Mouse (Mus musculus) activated CD4-positive, CD25-positive, alpha-beta regulatory T cell, adult 9 weeks (primary cell): ENCODE measurements around the gene Sfi1. TPM values are rescaled to one million over a fixed set of nuclear protein-coding genes. Genes with fewer than 3 reads are reported as not detected.

ENCODE experiments used
- polyA plus RNA-seq: library from polyadenylated mRNA; unstranded; fragments of 100-300 nt; shearing (Covaris generic); gene quantifications from one replicate; pipeline ENCODE4 v1.2.1, GENCODE M21; 2017

Sfi1 gene
- polyA plus RNA-seq: 64.5 TPM

DNA sequence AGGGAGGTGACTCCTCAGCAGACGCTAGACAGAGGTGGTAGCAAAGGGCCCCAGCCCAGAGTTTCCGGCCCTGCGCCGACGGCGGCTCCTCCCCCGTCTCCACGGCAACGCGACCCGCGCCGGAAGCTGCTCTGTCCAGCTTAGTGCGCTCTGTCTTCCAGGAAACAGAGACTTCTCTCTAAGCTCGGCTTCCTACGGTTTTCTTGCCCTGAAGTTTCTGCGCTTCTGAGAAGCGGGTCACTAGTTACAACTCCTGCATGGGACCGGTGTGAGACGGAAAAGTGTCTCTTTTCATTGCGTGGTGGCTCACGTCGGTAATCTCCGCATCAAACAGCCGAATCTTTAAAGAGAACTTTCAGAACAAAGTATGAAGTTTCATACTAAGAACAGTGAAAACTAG is at the start of gene Sfi1:
Gene Sfi1 (minus strand): TSS at position 101 of the 400 bp plus-strand sequence.

GRCm38 (mm10) chr11:3202231-3202701 is 9.0 kb upstream of the Sfi1 start, which contains the start of gene Eif4enif1:
Gene Eif4enif1 (plus strand): TSS chr11:3202392.

Other genes starting within 250 kb of the Sfi1 start
- 40.0 TPM for gene Eif4enif1, start 8.9 kb upstream of the Sfi1 start, polyA plus RNA-seq
- 181 TPM for gene Drg1, start 73.0 kb upstream of the Sfi1 start, polyA plus RNA-seq
- 19.2 TPM for gene Patz1, start 95.4 kb upstream of the Sfi1 start, polyA plus RNA-seq
- gene Pik3ip1, start 136.9 kb upstream of the Sfi1 start, polyA plus RNA-seq: 81.8 TPM
- gene Limk2, start 215.7 kb upstream of the Sfi1 start, polyA plus RNA-seq: 108 TPM